Mouse (Mus musculus): ENCODE results near the gene Arhgap33. TPM values are rescaled to one million over a fixed set of nuclear protein-coding genes. Genes with fewer than 3 reads are reported as not detected.

The Arhgap33 gene
- polyA plus RNA-seq (2016; fragmentation: Nextera tagmentation; extraction: Ambion mirVana): 40.1 and 79.4 TPM in 2 replicates

- DNase-seq (ENCODE audit: low spot score): peak; percentile 98
- Histone ChIP-seq H3K27ac (peak within 1 kb of the TSS; percentile 97), H3K36me3 (peaks cover 51% of the 10 kb centered on the region)
Measured at GRCm38 (mm10) chr7:30534633-30535577, at the start of gene Arhgap33. Gene Arhgap33 (minus strand): TSS chr7:30535060.

DNA sequence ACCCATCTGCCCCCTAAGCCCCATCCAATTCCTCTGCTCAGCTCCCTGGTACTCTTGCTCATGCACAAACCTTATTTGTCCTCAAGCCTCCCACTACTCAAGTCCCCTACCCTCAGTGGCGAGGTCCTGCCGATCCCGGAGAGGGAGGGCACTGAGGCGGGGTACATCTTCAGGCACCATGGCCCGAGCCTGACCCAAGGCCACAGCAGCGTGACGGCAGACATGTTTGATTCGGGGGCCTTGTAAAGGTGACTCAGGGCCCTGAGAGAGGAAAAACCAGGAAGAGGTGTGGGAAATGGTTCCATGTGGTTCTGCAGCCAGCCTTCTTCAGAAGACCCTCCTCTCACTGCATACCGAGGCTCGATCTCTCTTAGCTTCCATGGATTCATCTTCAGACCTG, 49.5 kb upstream of the Arhgap33 start:
- DNase-seq (ENCODE audit: low spot score): no peak
- H3K9me3 ChIP-seq: no peaks in the 10 kb centered on the region
- peaks cover 20% of the 10 kb centered on the region for H3K4me1 ChIP-seq (replicated peaks)
- WGBS: 94% methylated on average over 10 of the region's 10 CpGs
- H3K27ac ChIP-seq: no peak overlapping the region
- H3K36me3 ChIP-seq: peaks cover 77% of the 10 kb centered on the region
- H3K4me3 ChIP-seq: no peak overlapping the region
- H3K27me3 ChIP-seq (ENCODE audit: insufficient read depth, poor library complexity, severe bottlenecking): no peaks in the 10 kb centered on the region

More at GRCm38 (mm10) chr7:30534633-30535577, at the start of gene Arhgap33:
- H3K27me3 ChIP-seq (ENCODE audit: insufficient read depth, poor library complexity, severe bottlenecking): peaks cover 21% of the 10 kb centered on the region; the same call in 1 of the 2 replicates
- H3K4me1 ChIP-seq (replicated peaks): peaks cover 45% of the 10 kb centered on the region
- no peaks in the 10 kb centered on the region for H3K9me3 ChIP-seq
- H3K4me3 ChIP-seq: peak within 1 kb of the TSS; percentile 78
- WGBS: under 1% methylated on average over 83 of the region's 84 CpGs

DNA sequence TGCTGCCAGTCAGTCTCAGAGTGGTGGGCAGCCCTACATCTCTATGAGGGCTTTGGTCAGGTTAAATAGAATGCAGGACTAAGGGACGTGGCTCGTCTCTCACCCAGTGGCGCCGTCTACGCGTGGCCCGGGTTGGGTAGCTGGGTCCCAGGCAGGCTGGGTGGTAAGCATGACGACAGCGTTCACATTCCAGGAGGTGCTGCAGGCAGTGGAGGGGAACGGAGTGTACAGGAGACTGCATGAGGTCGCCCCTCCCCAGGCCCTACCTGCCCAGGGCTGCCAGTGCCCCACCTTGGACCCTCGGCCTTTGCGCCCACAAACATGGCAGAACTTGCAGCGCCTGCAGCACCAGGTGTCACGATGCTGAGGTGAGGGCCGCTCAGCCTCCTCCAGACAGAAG, 46.7 kb upstream of the Arhgap33 start:
- peaks cover 100% of the 10 kb centered on the region for H3K36me3 ChIP-seq
- DNase-seq (ENCODE audit: low spot score): no peak

DNA sequence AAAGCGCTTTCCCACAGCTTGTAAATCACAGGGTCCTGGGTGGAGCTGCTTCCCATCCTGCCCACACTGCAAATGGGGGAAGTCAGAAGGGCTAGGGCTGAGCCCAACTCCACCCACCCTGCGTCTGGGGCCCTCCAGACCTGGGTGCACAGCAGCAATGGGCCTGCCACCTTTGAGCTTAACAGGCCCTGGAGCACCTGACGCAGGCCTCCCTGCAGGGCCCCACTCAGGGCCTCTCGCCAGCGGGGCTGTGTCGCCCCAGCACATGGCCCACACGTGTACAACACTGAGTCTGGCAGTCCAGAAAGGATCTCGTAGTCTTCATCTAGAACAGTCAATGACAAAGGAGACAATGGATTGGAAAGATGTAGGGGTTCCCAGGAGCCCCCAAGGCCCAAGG, 45.1 kb upstream of the Arhgap33 start:
- Histone ChIP-seq H3K9me3 (no peaks in the 10 kb centered on the region), H3K27ac (no peak overlapping the region), H3K27me3 (ENCODE audit: insufficient read depth, poor library complexity, severe bottlenecking) (no peaks in the 10 kb centered on the region), H3K4me3 (no peak overlapping the region), H3K36me3 (peaks cover 100% of the 10 kb centered on the region), H3K4me1 (replicated peaks) (no peaks in the 10 kb centered on the region)
- DNase-seq (ENCODE audit: low spot score): no peak
- WGBS: 94% methylated on average over 8 of the region's 8 CpGs

More for the DNA sequence above, 46.7 kb upstream of the Arhgap33 start:
- H3K9me3 ChIP-seq: no peaks in the 10 kb centered on the region
- no peak overlapping the region for H3K4me3 ChIP-seq
- H3K4me1 ChIP-seq (replicated peaks): peaks cover 3% of the 10 kb centered on the region
- H3K27me3 ChIP-seq (ENCODE audit: insufficient read depth, poor library complexity, severe bottlenecking): no peaks in the 10 kb centered on the region
- WGBS: 96% methylated on average over 16 of the region's 16 CpGs
- no peak overlapping the region for H3K27ac ChIP-seq

- Histone ChIP-seq H3K4me1 (replicated peaks) (no peaks in the 10 kb centered on the region), H3K4me3 (no peak overlapping the region), H3K9me3 (no peaks in the 10 kb centered on the region), H3K27ac (no peak overlapping the region), H3K36me3 (peaks cover 100% of the 10 kb centered on the region), H3K27me3 (ENCODE audit: insufficient read depth, poor library complexity, severe bottlenecking) (no peaks in the 10 kb centered on the region)
- WGBS: 90% methylated on average over 2 of the region's 2 CpGs
- DNase-seq (ENCODE audit: low spot score): no peak
Measured at GRCm38 (mm10) chr7:30572969-30573368, 38.1 kb upstream of the Arhgap33 start.

DNA sequence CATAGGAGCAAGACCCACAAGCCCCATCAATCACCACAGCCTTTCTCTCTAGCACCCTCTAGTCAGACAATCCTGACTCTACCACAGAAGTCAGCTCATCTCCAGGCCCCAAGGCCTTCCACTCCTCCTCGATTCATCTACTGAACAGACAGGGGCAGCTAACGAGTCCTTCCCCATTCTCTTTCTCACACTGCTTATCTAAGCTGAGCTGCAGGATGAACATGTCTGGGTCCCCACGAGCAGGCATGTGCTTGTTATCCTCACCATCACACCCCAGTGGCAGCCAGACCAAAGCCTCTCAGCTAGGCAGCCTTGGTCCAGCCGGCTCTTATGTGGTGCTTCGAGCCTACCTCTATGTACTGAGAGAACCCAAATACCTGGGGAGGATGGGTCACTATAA, 37.5 kb upstream of the Arhgap33 start:
- DNase-seq (ENCODE audit: low spot score): no peak
- no peaks in the 10 kb centered on the region for H3K27me3 ChIP-seq (ENCODE audit: insufficient read depth, poor library complexity, severe bottlenecking)
- no peak overlapping the region for H3K4me3 ChIP-seq
- H3K9me3 ChIP-seq: no peaks in the 10 kb centered on the region
- H3K27ac ChIP-seq: no peak overlapping the region
- peaks cover 98% of the 10 kb centered on the region for H3K36me3 ChIP-seq
- 90% methylated on average over 5 of the region's 5 CpGs for WGBS
- H3K4me1 ChIP-seq (replicated peaks): no peaks in the 10 kb centered on the region

DNA sequence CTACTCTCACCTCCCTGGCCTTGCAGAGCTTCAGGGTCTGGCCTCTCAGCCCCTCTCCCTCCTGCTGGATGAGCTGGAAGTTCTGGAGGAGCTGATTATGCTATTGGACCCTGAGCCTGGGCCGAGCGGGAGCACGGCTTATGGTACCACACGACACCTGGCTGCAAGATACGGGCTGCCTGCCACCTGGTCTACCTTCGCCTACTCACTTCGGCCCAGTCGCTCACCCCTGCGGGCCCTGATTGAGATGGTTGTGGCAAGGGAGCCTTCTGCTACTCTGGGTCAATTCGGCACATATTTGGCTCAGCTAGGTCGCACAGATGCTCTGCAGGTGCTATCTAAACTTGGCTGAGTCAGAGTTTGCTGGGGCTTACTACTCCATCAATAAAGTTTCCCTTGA, 32.7 kb upstream of the Arhgap33 start:
- H3K4me3 ChIP-seq: no peak overlapping the region
- H3K4me1 ChIP-seq (replicated peaks): peaks cover 10% of the 10 kb centered on the region
- no peaks in the 10 kb centered on the region for H3K9me3 ChIP-seq
- no peak overlapping the region for H3K27ac ChIP-seq
- H3K36me3 ChIP-seq: peaks cover 80% of the 10 kb centered on the region
- DNase-seq (ENCODE audit: low spot score): no peak
- no peaks in the 10 kb centered on the region for H3K27me3 ChIP-seq (ENCODE audit: insufficient read depth, poor library complexity, severe bottlenecking)
- WGBS: 90% methylated on average over 11 of the region's 11 CpGs

DNA sequence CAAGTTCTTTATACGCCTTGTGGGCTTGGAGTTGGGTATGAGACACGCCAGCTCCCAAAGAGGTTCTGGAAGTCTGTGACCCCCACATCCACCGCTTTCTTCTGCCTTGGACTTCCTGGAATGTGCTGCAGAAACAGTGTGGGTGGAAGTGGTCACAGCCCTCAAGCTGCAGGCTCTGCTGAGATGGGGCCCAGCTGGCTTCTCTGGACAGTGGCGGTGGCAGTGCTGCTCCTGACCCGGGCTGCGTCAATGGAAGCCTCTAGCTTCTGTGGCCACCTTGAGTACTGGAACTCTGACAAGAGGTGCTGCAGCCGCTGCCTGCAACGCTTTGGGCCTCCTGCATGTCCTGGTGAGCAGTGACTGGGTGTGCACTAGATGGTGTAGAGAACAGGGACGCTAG, 31.2 kb upstream of the Arhgap33 start:
- peaks cover 16% of the 10 kb centered on the region for H3K4me1 ChIP-seq (replicated peaks)
- no peaks in the 10 kb centered on the region for H3K27me3 ChIP-seq (ENCODE audit: insufficient read depth, poor library complexity, severe bottlenecking)
- WGBS: 89% methylated on average over 9 of the region's 9 CpGs
- DNase-seq (ENCODE audit: low spot score): no peak
- H3K36me3 ChIP-seq: peaks cover 68% of the 10 kb centered on the region
- H3K4me3 ChIP-seq: no peak overlapping the region
- H3K9me3 ChIP-seq: no peaks in the 10 kb centered on the region
- no peak overlapping the region for H3K27ac ChIP-seq

GRCm38 (mm10) chr7:30564970-30565571, 30.2 kb upstream of the Arhgap33 start, which contains the start of gene Igflr1:
Gene Igflr1 (plus strand): TSS chr7:30565427.
- peak within 1 kb of the TSS; percentile 80 for H3K4me3 ChIP-seq
- no peaks in the 10 kb centered on the region for H3K9me3 ChIP-seq
- no peaks in the 10 kb centered on the region for H3K27me3 ChIP-seq (ENCODE audit: insufficient read depth, poor library complexity, severe bottlenecking)
- H3K36me3 ChIP-seq: peaks cover 59% of the 10 kb centered on the region
- 95% methylated on average over 12 of the region's 12 CpGs for WGBS
- DNase-seq (ENCODE audit: low spot score): no peak
- H3K27ac ChIP-seq: no peak within 1 kb of the TSS
- peaks cover 18% of the 10 kb centered on the region for H3K4me1 ChIP-seq (replicated peaks)

DNA sequence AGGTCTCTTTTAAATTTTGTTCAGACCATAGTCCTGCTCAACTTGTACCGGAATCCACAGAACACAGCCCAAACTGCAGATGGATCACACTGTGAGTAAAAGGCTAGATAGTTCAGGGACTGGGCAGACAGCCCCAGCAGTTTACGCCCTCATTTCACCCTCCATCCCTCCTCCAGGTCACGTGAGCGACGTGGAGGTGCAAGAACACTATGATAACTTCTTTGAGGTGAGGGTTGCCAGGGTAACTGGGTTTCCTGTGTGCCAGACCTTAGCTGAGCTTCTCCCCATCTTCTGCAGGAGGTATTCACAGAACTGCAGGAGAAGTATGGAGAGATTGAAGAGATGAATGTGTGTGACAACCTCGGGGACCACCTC, 29.0 kb upstream of the Arhgap33 start:
- Histone ChIP-seq H3K4me3 (peak overlapping the region; percentile 80), H3K27ac (peak overlapping the region; percentile 92), H3K27me3 (ENCODE audit: insufficient read depth, poor library complexity, severe bottlenecking) (no peaks in the 10 kb centered on the region), H3K36me3 (peaks cover 47% of the 10 kb centered on the region), H3K9me3 (no peaks in the 10 kb centered on the region), H3K4me1 (replicated peaks) (peaks cover 24% of the 10 kb centered on the region)
- DNase-seq (ENCODE audit: low spot score): no peak
- WGBS: 25% methylated on average over 6 of the region's 6 CpGs

- no peaks in the 10 kb centered on the region for H3K27me3 ChIP-seq (ENCODE audit: insufficient read depth, poor library complexity, severe bottlenecking)
Measured at GRCm38 (mm10) chr7:30563117-30563905, 28.5 kb upstream of the Arhgap33 start, which contains the start of the genes U2af1l4, Gm49396 and Psenen. Gene U2af1l4 (plus strand): TSS chr7:30563301. Gene Gm49396 (plus strand): TSS chr7:30563344. Gene Psenen (minus strand): TSS chr7:30563627.

GRCm38 (mm10) chr7:30562526-30563116, 27.8 kb upstream of the Arhgap33 start:
- no peaks in the 10 kb centered on the region for H3K27me3 ChIP-seq (ENCODE audit: insufficient read depth, poor library complexity, severe bottlenecking)
- 3% methylated on average over 27 of the region's 27 CpGs for WGBS
- H3K36me3 ChIP-seq: peaks cover 41% of the 10 kb centered on the region
- H3K4me1 ChIP-seq (replicated peaks): peaks cover 34% of the 10 kb centered on the region
- no peaks in the 10 kb centered on the region for H3K9me3 ChIP-seq
- no peak for DNase-seq (ENCODE audit: low spot score)
- H3K27ac ChIP-seq: peak overlapping the region; percentile 92
- peak overlapping the region; percentile 80 for H3K4me3 ChIP-seq

More at GRCm38 (mm10) chr7:30563117-30563905, 28.5 kb upstream of the Arhgap33 start, which contains the start of the genes U2af1l4, Gm49396 and Psenen:
- H3K36me3 ChIP-seq: peaks cover 41% of the 10 kb centered on the region
- H3K9me3 ChIP-seq: no peaks in the 10 kb centered on the region
- peak within 1 kb of the TSS; percentile 92 for H3K27ac ChIP-seq
- DNase-seq (ENCODE audit: low spot score): peak; percentile 95
- H3K4me3 ChIP-seq: peak within 1 kb of the TSS; percentile 80
- under 1% methylated on average over 45 of the region's 45 CpGs for WGBS
- H3K4me1 ChIP-seq (replicated peaks): peaks cover 30% of the 10 kb centered on the region
